21 mouse cellular contexts compared by ENCODE assay signal in the genomic region with DNA sequence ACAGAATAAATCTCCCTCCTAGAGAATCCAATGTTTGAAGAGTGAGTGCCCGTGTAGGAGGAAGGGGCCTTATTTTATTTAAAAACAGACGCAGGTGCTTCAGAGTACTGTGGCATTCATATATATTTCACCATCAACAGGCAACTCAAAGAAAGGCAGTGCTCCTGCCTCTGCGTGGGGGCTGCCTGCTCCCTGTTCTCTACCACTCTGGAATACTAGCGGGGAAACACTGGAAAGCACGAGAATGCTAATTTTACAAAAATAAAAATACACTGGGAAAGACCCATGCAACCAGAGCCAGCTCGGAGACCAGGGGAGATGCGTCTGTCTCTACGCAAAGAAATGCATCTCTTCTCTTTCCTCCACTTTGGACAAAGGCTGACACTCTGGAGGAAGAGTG.
DNase-seq lines count a peak whose midpoint lies in the region; ATAC-seq and TF ChIP-seq lines count a peak whose summit lies in the region.
"Had no signal": no experiment of that assay in that cellular context is flagged by ENCODE, and none has a peak within 500 bp of the region (broad histone marks: within the 10 kb centered on the region; RNA-seq: fewer than 3 reads in every experiment).

No protein-coding gene starts in this region.

- intact Hi-C loops in gastrocnemius, adult 2 months (cut with DNase I), result no loop called here

- ATAC-seq in hindbrain, embryonic 16.5 days, result no peak
- no peak for ATAC-seq in hindbrain, postnatal 0 days
- no peak; the same call in 1 of the 2 replicates for ATAC-seq in neural tube, embryonic 15.5 days (ENCODE audit: low FRiP score)
- ATAC-seq: intestine, embryonic 15.5 days had no signal

- TF ChIP-seq CTCF in gastrocnemius, adult 2 months (IDR thresholded peaks at IDR 0.05), result no peak
- TF ChIP-seq CTCF in hindbrain, postnatal 0 days (IDR thresholded peaks at IDR 0.05; ENCODE audit: low read depth), result no peak
- no peak for TF ChIP-seq CTCF in thymus, adult 2 months (IDR thresholded peaks at IDR 0.05; ENCODE audit: borderline replicate concordance, control insufficient read depth, extremely low read depth, insufficient read depth, low read length, poor library complexity)

- no peak overlapping the region for H3K4me3 ChIP-seq in gastrocnemius, adult 2 months
- no peak overlapping the region for H3K4me3 ChIP-seq in hindbrain, embryonic 16.5 days (ENCODE audit: low read length)
- H3K4me3 ChIP-seq in hindbrain, postnatal 0 days (ENCODE audit: low read length), result no peak overlapping the region
- no peak overlapping the region for H3K4me3 ChIP-seq in thymus, adult 2 months (ENCODE audit: control insufficient read depth, insufficient read depth, low read length)
- H3K4me3 ChIP-seq in neural tube, embryonic 15.5 days (replicated peaks), result no peak overlapping the region
- H3K4me3 ChIP-seq: embryonic facial prominence, embryonic 12.5 days; forebrain, embryonic 12.5 days; heart, adult 2 months; heart, embryonic 15.5 days; intestine, embryonic 15.5 days had no signal

- WGBS in hindbrain, embryonic 16.5 days, result 50% methylated on average over 8 of the region's 8 CpGs
- WGBS in hindbrain, postnatal 0 days, result 50% methylated on average over 8 of the region's 8 CpGs
- WGBS in thymus, adult 2 months, result 88% methylated on average over 8 of the region's 8 CpGs
- WGBS in neural tube, embryonic 15.5 days, result 43% methylated on average over 8 of the region's 8 CpGs

- H3K27me3 ChIP-seq in hindbrain, embryonic 16.5 days (replicated peaks; ENCODE audit: control insufficient read depth, insufficient read depth, low read length), result no peaks in the 10 kb centered on the region
- H3K27me3 ChIP-seq in hindbrain, postnatal 0 days (ENCODE audit: insufficient read depth, low read length), result no peaks in the 10 kb centered on the region
- H3K27me3 ChIP-seq in thymus, adult 2 months (ENCODE audit: control insufficient read depth, insufficient read depth, low read length), result no peaks in the 10 kb centered on the region
- no peaks in the 10 kb centered on the region for H3K27me3 ChIP-seq in neural tube, embryonic 15.5 days (replicated peaks)
- H3K27me3 ChIP-seq: embryonic facial prominence, embryonic 12.5 days; forebrain, embryonic 12.5 days; heart, embryonic 15.5 days; intestine, embryonic 15.5 days had no signal

- H3K36me3 ChIP-seq in hindbrain, embryonic 16.5 days (ENCODE audit: control insufficient read depth, insufficient read depth, low read length), result no peaks in the 10 kb centered on the region
- H3K36me3 ChIP-seq in hindbrain, postnatal 0 days (ENCODE audit: insufficient read depth, low read length), result no peaks in the 10 kb centered on the region
- H3K36me3 ChIP-seq in thymus, adult 2 months (ENCODE audit: control insufficient read depth, insufficient read depth, low read length), result no peaks in the 10 kb centered on the region
- no peaks in the 10 kb centered on the region for H3K36me3 ChIP-seq in neural tube, embryonic 15.5 days
- H3K36me3 ChIP-seq: embryonic facial prominence, embryonic 12.5 days; forebrain, embryonic 12.5 days; heart, embryonic 15.5 days; intestine, embryonic 15.5 days had no signal

- H3K4me1 ChIP-seq in hindbrain, embryonic 16.5 days (ENCODE audit: control insufficient read depth, insufficient read depth, low read depth, low read length), result peaks cover 2% of the 10 kb centered on the region
- H3K4me1 ChIP-seq in hindbrain, postnatal 0 days (ENCODE audit: insufficient read depth, low read length), result no peaks in the 10 kb centered on the region
- peaks cover 32% of the 10 kb centered on the region for H3K4me1 ChIP-seq in thymus, adult 2 months (replicated peaks; ENCODE audit: control insufficient read depth, insufficient read depth, low read length)
- H3K4me1 ChIP-seq in neural tube, embryonic 15.5 days, result peaks cover 10% of the 10 kb centered on the region
- H3K4me1 ChIP-seq: embryonic facial prominence, embryonic 12.5 days; intestine, embryonic 15.5 days had no signal

- peak overlapping the region; percentile 2; the same call in 1 of the 2 replicates for H3K27ac ChIP-seq in gastrocnemius, adult 2 months
- H3K27ac ChIP-seq in hindbrain, embryonic 16.5 days (ENCODE audit: low read depth, low read length), result no peak overlapping the region
- no peak overlapping the region for H3K27ac ChIP-seq in hindbrain, postnatal 0 days
- H3K27ac ChIP-seq in thymus, adult 2 months (ENCODE audit: control insufficient read depth, insufficient read depth, low read length), result peak overlapping the region; percentile 16; the same call in 1 of the 2 replicates
- no peak overlapping the region; the same call in 1 of the 2 replicates for H3K27ac ChIP-seq in neural tube, embryonic 15.5 days (replicated peaks)
- H3K27ac ChIP-seq: embryonic facial prominence, embryonic 12.5 days; forebrain, embryonic 12.5 days; heart, adult 2 months; heart, embryonic 15.5 days; intestine, embryonic 15.5 days had no signal

- peak overlapping the region; percentile 11; the same call in 1 of the 2 replicates for H3K4me2 ChIP-seq in hindbrain, embryonic 16.5 days (ENCODE audit: low read length)
- H3K4me2 ChIP-seq in hindbrain, postnatal 0 days (ENCODE audit: low read depth, low read length), result no peak overlapping the region
- peak overlapping the region; percentile 30 for H3K4me2 ChIP-seq in neural tube, embryonic 15.5 days
- H3K4me2 ChIP-seq: embryonic facial prominence, embryonic 12.5 days; forebrain, embryonic 12.5 days; heart, embryonic 11.5 days; heart, embryonic 15.5 days; intestine, embryonic 15.5 days had no signal

- no peak for DNase-seq in gastrocnemius, adult 2 months
- no peak for DNase-seq in gastrocnemius, adult 18-20 months (ENCODE audit: low spot score)
- DNase-seq in hindbrain, postnatal 0 days (ENCODE audit: low spot score), result no peak
- no peak for DNase-seq in thymus, adult 2 months
- no peak for DNase-seq in thymus, postnatal 4 days
- no peak for DNase-seq in adrenal gland, postnatal 14 days
- DNase-seq: adrenal gland, adult 2 months; adrenal gland, postnatal 36 days; cerebellum, adult 8-10 months; cerebellum, postnatal 25 days; gastrocnemius, postnatal 14 days; heart, adult 2 months; heart, postnatal 14 days; kidney, adult 18-20 months had no signal

- TF ChIP-seq POLR2A in thymus, adult 2 months (IDR thresholded peaks at IDR 0.05; ENCODE audit: control insufficient read depth, extremely low read depth, insufficient read depth, low read length, poor library complexity), result no peak

- H3K9me3 ChIP-seq in hindbrain, embryonic 16.5 days (ENCODE audit: control insufficient read depth, low read length), result no peaks in the 10 kb centered on the region
- H3K9me3 ChIP-seq in hindbrain, postnatal 0 days (ENCODE audit: low read length), result no peaks in the 10 kb centered on the region
- no peaks in the 10 kb centered on the region for H3K9me3 ChIP-seq in neural tube, embryonic 15.5 days (replicated peaks)
- H3K9me3 ChIP-seq: embryonic facial prominence, embryonic 12.5 days; forebrain, embryonic 12.5 days; heart, embryonic 15.5 days; intestine, embryonic 15.5 days had no signal

- H3K9ac ChIP-seq in hindbrain, embryonic 16.5 days (ENCODE audit: low read depth, low read length), result no peak overlapping the region
- no peak overlapping the region for H3K9ac ChIP-seq in hindbrain, postnatal 0 days (replicated peaks; ENCODE audit: low read length)
- H3K9ac ChIP-seq in neural tube, embryonic 15.5 days (replicated peaks), result no peak overlapping the region
- H3K9ac ChIP-seq: embryonic facial prominence, embryonic 12.5 days; forebrain, embryonic 12.5 days; heart, embryonic 15.5 days; intestine, embryonic 15.5 days had no signal

Comparison
In these comparisons a context has a peak if more than half of its experiments do, and no peak if none do; other contexts are left out.
1. H3K27ac ChIP-seq: peak in gastrocnemius, adult 2 months (single experiment) and thymus, adult 2 months (single experiment); none in hindbrain, embryonic 16.5 days (single experiment), hindbrain, postnatal 0 days (single experiment) and neural tube, embryonic 15.5 days (single experiment).